Mouse (Mus musculus) thymus, postnatal 10 days (tissue): Measurements from ENCODE around the gene Vgll4.
A peak's percentile ranks its signal among the peaks of the same experiment; 100 is the strongest.

Source experiments
- DNase-seq, 2 experiments: peaks; one replicate each; pipeline ENCODE4 v3.0.0; 2021; ENCODE audit warnings: low spot score in 2 of 2

Gene Vgll4

GRCm38 (mm10) chr6:114969213-114970120 lies at the start of gene Vgll4:
Vgll4 (minus strand) TSS chr6:114969994.
- peak in 1 of 2 experiments; percentile 7 for DNase-seq

- no peak for DNase-seq
Observed at GRCm38 (mm10) chr6:115015461-115015860, 45.7 kb upstream of the Vgll4 start.

- DNase-seq: no peak
Observed at GRCm38 (mm10) chr6:115013574-115013973, 43.8 kb upstream of the Vgll4 start.

- DNase-seq: no peak
Observed at GRCm38 (mm10) chr6:115011792-115012191, 42.0 kb upstream of the Vgll4 start.

GRCm38 (mm10) chr6:115010815-115011214 lies 41.0 kb upstream of the Vgll4 start:
- no peak for DNase-seq

- DNase-seq: no peak
Observed at GRCm38 (mm10) chr6:115010304-115010703, 40.5 kb upstream of the Vgll4 start.

GRCm38 (mm10) chr6:115007728-115008127 lies 37.9 kb upstream of the Vgll4 start:
- DNase-seq: peak; percentile 34 to 73

- no peak for DNase-seq
Observed at GRCm38 (mm10) chr6:115006948-115007347, 37.2 kb upstream of the Vgll4 start.

- no peak for DNase-seq
Observed at GRCm38 (mm10) chr6:115006065-115006464, 36.3 kb upstream of the Vgll4 start.

GRCm38 (mm10) chr6:115005351-115005890 lies 35.6 kb upstream of the Vgll4 start:
- DNase-seq: no peak

GRCm38 (mm10) chr6:115004636-115005035 lies 34.8 kb upstream of the Vgll4 start:
- no peak for DNase-seq

GRCm38 (mm10) chr6:114998374-114999031 lies 28.7 kb upstream of the Vgll4 start:
- no peak for DNase-seq

- DNase-seq: no peak
Observed at GRCm38 (mm10) chr6:114997471-114997870, 27.7 kb upstream of the Vgll4 start.

- DNase-seq: no peak
Observed at GRCm38 (mm10) chr6:114996910-114997309, 27.1 kb upstream of the Vgll4 start.

- DNase-seq: no peak
Observed at GRCm38 (mm10) chr6:114994079-114994478, 24.3 kb upstream of the Vgll4 start.

- DNase-seq: no peak
Observed at GRCm38 (mm10) chr6:114993659-114994058, 23.9 kb upstream of the Vgll4 start.

GRCm38 (mm10) chr6:114991909-114992308 lies 22.1 kb upstream of the Vgll4 start:
- no peak for DNase-seq

GRCm38 (mm10) chr6:114988619-114988980 lies 18.8 kb upstream of the Vgll4 start:
- no peak for DNase-seq

GRCm38 (mm10) chr6:114987966-114988618 lies 18.3 kb upstream of the Vgll4 start:
- DNase-seq: no peak

- no peak for DNase-seq
Observed at GRCm38 (mm10) chr6:114982671-114983070, 12.9 kb upstream of the Vgll4 start.

- no peak for DNase-seq
Observed at GRCm38 (mm10) chr6:114979715-114980114, 9.9 kb upstream of the Vgll4 start.

- DNase-seq: no peak
Observed at GRCm38 (mm10) chr6:114976915-114977419, 7.2 kb upstream of the Vgll4 start.
